Mouse (Mus musculus) cerebellum, adult 18-20 months (tissue): Measurements from ENCODE around the gene Olfr1373.
"Not testable (repeated sequence)": the region's sequence is repeated elsewhere in the genome, so short reads cannot be mapped to it uniquely, and the experiment has no call there.

Experiments used
- DNase-seq, 2 experiments: peaks; one replicate each; pipeline ENCODE4 v3.0.0; 2021

Gene Olfr1373

DNA sequence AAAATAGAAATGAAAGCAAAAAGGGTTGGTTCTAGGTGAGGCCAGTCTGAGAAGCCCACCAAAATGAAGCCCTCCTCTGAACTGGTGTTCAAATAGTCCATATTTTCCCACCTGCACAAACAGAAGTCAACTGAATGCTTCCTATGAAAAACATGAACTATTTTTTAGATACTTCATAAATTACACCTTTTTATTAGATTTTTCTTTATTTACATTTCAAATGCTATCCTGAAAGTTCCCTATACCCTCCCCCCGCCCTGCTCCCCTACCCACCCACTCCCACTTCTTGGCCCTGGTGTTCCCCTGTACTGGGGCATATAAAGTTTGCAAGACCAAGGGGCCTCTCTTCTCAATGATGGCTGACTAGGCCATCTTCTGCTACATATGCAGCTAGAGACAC lies at the start of gene Olfr1373:
TSS of gene Olfr1373 (minus strand) at position 101 of the 400 bp plus-strand sequence.
- DNase-seq: not testable (repeated sequence)

- DNase-seq: not testable (repeated sequence)
Observed at GRCm38 (mm10) chr11:52180651-52181050, 35.3 kb upstream of the Olfr1373 start.

DNA sequence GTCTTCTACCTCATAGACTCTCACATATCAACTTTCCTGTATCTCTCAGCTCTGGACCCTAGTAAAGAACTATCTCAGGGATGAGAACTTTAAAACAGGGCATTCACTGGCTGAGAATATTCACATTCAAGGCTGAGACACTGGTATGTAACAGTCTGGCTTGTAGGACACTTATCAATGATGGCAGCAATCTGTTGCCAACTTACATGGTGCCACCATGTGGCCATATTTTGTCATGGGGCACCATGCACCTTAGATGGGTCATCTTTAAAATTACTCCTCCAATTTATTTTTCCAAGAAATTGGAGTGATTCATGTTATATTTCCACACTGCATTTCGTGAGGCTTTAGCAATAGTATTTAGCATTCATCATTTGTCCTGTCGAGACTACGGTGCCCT lies 34.6 kb upstream of the Olfr1373 start:
- not testable (repeated sequence) for DNase-seq

DNA sequence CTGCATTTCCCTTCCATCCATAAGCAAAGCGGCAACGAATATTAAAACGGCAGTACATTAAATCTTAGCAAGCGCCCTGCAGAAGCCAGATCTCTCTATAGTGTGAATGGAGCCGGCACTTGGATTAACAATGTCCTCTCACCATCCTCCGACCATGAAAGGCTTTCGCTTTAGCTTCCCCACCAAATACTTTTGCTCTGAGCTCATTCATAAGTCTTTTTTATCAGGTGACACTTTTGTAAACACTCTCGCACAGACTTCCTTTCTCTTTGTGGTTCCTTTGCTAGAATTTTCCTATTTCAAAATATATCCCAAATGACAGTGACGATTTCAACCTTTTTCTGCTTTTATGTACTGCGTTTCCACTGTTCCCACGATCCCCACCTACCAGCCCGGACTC lies 23.1 kb upstream of the Olfr1373 start:
- DNase-seq: no peak

DNA sequence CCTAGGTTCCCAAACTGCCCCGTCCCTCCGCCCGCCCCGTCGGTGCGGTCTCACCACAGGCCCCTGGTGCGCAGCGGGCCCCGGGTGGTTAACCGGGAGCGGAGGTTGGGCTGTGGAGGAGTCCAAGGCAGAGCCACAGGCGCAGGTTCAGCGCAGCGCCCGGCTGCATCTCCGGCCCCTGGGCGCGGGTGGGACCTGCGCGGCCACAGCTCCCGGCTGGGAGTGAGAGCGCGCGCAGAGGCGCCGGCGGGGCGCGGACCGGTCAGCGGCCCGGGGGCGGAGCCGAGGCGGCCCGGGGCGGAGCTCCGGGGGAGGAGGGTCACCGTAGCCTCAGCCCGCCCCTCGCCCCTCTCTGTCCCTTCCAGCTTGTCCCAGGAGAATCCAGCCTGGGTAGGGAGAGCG lies 22.6 kb upstream of the Olfr1373 start:
- DNase-seq: not testable (repeated sequence)

GRCm38 (mm10) chr11:52167126-52167525 lies 21.8 kb upstream of the Olfr1373 start:
- peak; percentile 31 to 33 for DNase-seq

- no peak for DNase-seq
Observed at GRCm38 (mm10) chr11:52163926-52164325, 18.6 kb upstream of the Olfr1373 start.

DNA sequence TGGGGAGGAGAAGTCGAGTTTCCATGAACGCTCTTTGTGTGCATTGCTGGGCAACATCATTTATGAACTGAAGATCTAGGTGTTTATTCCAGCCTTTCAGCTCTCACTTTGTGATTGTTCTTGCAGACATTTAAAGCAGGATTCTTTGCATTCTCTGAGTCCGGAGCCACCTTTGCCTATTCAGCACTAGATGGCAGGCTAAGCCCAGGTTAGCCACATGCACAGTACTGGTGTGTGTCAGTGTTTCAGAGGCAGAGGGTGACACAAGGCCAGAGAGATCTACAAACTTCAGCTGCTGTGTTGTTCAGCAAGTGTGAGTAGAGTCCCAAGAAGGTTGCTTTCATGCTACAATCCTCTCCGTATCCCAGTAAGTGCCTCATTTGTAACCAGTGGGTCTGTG lies 1.7 kb downstream of the Olfr1373 start:
- not testable (repeated sequence) for DNase-seq

GRCm38 (mm10) chr11:52130451-52131068 lies 14.8 kb downstream of the Olfr1373 start:
- no peak for DNase-seq

DNA sequence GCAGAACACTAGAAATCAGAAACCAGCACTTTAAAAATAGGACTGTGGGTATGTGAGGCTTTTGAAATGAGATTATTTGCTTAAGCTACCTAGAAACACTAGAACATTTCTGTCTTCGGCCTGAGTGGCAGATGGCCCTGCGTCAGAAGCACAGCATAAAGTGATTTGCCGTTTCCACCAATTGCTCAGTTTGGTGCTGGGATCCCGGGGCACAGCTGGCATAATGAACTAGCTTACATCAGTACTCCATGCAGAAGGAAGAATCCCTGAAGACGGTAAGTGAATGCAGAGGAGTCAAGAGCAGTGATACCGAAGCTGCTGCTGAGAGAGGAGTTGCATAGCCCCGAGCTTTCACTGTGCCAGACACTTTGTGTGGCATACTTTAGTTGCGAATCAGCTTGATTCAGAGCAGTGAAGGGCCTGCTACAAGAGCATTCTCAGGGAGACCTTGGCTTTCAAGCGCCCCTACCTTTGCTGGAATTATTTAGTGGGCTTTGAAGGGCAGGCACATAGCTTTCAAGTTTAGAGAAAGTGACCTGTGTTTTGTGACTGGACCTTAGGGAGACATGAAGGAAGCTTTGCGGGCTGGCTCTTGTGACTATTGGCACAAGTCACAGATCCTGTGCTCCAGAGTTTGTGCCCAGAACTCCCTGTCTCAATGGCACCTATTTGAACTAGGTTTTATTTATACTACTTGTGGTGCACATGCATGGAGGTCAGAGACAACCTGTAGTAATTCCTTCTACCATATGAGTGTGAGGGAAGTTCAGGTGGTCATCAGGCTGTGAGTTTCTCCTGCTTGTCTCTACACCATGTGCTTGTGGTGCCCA lies 15.5 kb downstream of the Olfr1373 start:
- no peak for DNase-seq

GRCm38 (mm10) chr11:52129171-52129570 lies 16.2 kb downstream of the Olfr1373 start:
- DNase-seq: no peak

DNA sequence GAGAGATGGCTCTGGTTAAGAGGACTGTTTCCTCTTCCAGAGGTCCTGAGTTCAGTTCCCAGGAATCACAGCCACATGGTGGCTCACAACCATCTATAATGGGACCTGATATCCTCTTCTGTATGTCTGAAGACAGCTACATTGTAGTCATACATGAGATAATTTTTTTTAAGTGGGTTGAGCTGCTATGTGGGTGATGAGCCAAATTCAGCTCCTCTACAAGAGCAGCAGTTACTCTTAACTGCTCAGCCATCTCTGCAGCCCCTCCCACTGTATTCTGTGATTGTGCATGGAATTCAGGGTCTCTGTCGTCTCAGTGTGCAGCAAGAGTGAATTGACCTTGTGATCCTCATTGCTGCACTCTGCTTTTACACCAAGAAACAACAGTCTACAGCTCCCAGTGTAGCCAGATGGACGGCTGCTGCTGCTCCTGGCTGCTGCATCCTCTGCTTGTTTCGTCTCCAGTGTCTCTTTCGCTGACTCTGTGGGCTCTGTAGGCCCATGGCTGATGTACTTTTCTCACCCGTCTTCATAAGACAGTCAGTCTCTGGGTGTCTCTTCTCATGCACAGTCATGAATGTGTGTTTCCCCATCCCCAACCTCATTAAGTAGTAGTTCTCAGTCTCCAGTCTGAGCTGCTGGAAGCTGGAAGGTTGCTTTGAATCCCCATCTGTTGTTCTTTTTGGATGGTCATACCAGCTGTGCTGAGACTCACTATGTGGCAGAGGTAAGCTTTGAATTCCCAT lies 16.8 kb downstream of the Olfr1373 start:
- DNase-seq: no peak

GRCm38 (mm10) chr11:52127760-52128159 lies 17.6 kb downstream of the Olfr1373 start:
- no peak for DNase-seq

- no peak for DNase-seq
Observed at GRCm38 (mm10) chr11:52127169-52127568, 18.2 kb downstream of the Olfr1373 start.

GRCm38 (mm10) chr11:52124468-52124867 lies 20.9 kb downstream of the Olfr1373 start:
- DNase-seq: no peak

DNA sequence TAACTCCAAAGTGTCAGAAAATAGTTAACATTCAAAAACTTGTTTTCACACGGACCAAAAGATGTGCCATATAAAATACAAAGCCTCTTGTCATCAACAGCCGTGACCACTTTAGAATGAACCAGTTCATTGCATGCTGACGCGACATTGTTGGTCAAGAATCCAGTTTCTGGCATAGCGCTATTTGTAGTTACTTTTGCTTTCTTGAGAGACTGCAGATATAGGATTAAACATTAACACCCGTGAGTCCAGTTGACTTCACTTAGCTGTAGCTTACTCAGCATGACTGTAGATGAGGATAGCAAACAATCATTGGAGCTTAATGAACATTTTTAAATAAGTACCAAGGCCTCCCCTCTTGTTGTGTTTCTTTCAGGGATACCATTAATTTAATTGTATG lies 23.3 kb downstream of the Olfr1373 start:
- no peak for DNase-seq

DNA sequence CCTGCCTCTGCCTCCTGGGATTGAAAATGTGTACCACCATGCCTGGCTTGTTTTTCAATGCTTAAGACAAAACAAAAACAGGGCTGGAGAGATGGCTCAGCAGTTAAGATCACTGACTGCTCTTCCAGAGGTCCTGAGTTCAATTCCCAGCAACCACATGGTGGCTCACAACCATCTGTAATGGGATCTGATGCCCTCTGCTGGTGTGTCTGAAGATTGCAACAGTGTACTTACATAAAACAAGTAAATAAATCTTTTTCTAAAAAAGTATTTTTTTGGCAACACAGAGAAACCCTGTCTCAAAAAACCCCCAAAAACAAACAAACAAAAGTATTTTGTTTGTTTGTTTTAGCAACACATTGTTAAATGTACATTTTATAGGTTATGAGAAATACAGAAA lies 24.9 kb downstream of the Olfr1373 start:
- not testable (repeated sequence) for DNase-seq

GRCm38 (mm10) chr11:52117156-52117555 lies 28.2 kb downstream of the Olfr1373 start:
- no peak for DNase-seq

DNA sequence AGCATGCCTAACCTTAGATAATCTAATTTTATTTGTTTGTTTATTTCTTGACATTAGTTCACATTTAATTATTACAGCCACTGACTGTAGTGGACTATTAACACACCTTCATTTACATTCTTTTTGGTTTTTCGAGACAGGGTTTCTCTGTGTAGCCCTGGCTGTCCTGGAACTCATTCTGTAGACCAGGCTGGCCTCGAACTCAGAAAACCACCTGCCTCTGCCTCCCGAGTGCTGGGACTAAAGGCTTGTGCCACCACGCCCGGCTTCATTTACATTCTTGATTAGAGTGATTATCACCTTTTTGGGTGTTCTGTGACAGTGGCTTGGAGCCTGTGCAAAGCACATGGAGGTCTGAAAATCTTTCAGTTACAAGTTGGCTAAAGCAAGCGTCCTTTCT lies 29.2 kb downstream of the Olfr1373 start:
- DNase-seq: not testable (repeated sequence)

GRCm38 (mm10) chr11:52115479-52115878 lies 29.8 kb downstream of the Olfr1373 start:
- DNase-seq: no peak

- DNase-seq: no peak
Observed at GRCm38 (mm10) chr11:52109421-52109820, 35.9 kb downstream of the Olfr1373 start.

DNA sequence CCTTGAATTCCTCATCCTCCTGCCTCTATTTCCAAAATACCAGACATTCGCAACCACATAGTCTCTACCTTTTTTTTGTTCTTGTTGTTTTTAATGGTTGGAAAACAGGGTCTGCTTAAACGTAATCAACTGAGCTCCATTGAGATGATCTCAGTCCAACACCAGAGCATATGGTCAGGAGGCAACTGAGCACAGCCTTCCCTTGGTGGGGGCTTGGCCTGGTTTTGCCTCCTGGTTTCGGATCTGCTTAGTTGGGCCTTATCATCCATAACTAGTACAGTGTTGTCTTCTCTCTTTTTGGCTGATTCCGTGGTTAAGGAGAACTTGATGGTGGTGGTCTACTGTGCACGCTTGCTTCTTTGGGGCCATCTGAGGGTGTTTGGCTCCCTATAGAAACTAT lies 36.5 kb downstream of the Olfr1373 start:
- DNase-seq: peak; percentile 40 to 58

DNA sequence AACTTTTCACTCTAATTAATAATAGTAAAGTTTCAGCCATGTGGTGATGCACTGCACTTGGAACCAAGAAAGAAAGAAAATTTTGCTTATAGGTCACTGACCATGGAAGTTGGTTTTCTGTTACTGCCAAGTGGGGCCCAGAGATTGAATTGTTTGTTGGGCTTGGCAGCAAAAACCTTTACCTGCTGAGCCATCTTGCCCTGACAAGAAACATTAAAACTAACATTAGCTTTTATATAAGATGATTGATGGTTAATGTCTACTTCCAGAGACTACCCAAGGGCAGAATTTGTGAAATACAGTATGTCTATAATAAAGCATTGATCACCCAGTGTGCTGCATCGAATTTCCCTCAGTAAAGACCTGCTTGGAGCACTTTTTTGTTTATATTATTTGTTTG lies 38.9 kb downstream of the Olfr1373 start:
- DNase-seq: no peak

DNA sequence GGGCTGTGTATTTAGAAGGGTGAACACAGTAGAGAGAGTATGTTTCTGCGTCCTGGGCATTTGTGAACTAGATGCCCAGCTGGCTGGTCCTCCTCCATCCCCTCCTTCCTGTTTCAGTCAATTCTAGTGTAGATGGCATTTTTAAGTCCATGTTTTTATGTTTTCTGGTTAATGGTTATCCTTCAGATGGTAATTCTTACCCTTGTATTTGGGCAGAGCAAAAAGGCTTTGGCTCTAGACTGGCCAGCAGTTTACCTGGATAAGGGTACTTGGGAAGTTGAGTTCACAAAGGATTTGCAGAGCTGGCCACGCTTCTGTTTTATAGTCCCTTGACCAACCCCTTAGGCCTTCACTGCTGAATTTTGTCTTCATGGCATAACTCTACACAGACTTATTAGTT lies 39.3 kb downstream of the Olfr1373 start:
- DNase-seq: no peak
